Mouse (Mus musculus) G1E (cell line): ENCODE data around the gene Pgm3. TPM values are rescaled to one million over a fixed set of nuclear protein-coding genes. Genes with fewer than 3 reads are reported as not detected.

Experiments
- ATAC-seq: 2 replicates; pipeline ENCODE4 v1.8.0; 2016; ENCODE audit warnings: mild to moderate bottlenecking; ENCODE audit not compliant: insufficient number of reproducible peaks, poor library complexity, low FRiP score, severe bottlenecking; ENCODE audit errors: extremely low read depth
- DNase-seq: peaks from one replicate; pipeline ENCODE4 v3.0.0; 2012; ENCODE audit warnings: low spot score
- H3K27me3 ChIP-seq: 2 replicates; pipeline ENCODE4 v1.6.1; 2012; ENCODE audit warnings: mild to moderate bottlenecking, low read length, inconsistent platforms; ENCODE audit not compliant: insufficient read depth
- H3K36me3 ChIP-seq: replicated peaks from 2 replicates; pipeline ENCODE3; 2012; ENCODE audit warnings: mild to moderate bottlenecking, inconsistent platforms
- H3K4me1 ChIP-seq: 2 replicates; pipeline ENCODE4 v1.6.1; 2012; ENCODE audit warnings: low read depth, low read length, inconsistent platforms, mixed read lengths; ENCODE audit not compliant: insufficient read depth
- H3K4me3 ChIP-seq: 2 replicates; pipeline ENCODE4 v1.5.1; 2012; ENCODE audit warnings: low read depth, mild to moderate bottlenecking, inconsistent platforms, low read length, moderate library complexity, mixed read lengths
- H3K9me3 ChIP-seq: replicated peaks from 2 replicates; pipeline ENCODE4 v1.6.1; 2012; ENCODE audit warnings: inconsistent platforms
- CTCF ChIP-seq: IDR thresholded peaks from 2 replicates; pipeline ENCODE4 v1.5.1; 2012; ENCODE audit warnings: low read depth, low read length, inconsistent platforms, mixed read lengths
- GATA1 ChIP-seq: IDR thresholded peaks from 2 replicates; pipeline ENCODE4 v1.6.1; 2012; ENCODE audit warnings: borderline replicate concordance, low read length, inconsistent platforms, mixed read lengths
- GATA2 ChIP-seq: IDR thresholded peaks from 2 replicates; pipeline ENCODE4 v1.6.1; 2012; ENCODE audit warnings: low read depth, low read length, inconsistent platforms, borderline replicate concordance
- POLR2AphosphoS5 ChIP-seq: IDR thresholded peaks from 2 replicates; pipeline ENCODE4 v1.6.1; 2012; ENCODE audit warnings: low read depth, low read length, inconsistent platforms; ENCODE audit not compliant: insufficient replicate concordance
- TAL1 ChIP-seq: conservative IDR thresholded peaks from 2 replicates; pipeline ENCODE4 v1.6.1; 2012; ENCODE audit warnings: low read depth, low read length, inconsistent platforms, mixed read lengths
- polyA plus RNA-seq: library from polyadenylated mRNA; stranded (reverse); fragments of >175 nt; gene quantifications from 2 replicates; pipeline ENCODE4 v1.2.3, GENCODE M21; 2012
- total RNA-seq, 2 experiments: library from RNA; stranded (forward) in 1 of 2; stranded (reverse) in 1 of 2; fragments of 200-1000 nt in 1 of 2; fragments of >200 nt in 1 of 2; fragmentation: Nextera tagmentation in 1 of 2; gene quantifications; 2 replicates each; pipeline ENCODE4 v1.2.3; 2014 to 2017

Gene Pgm3
- total RNA-seq (2014; fragmentation: Nextera tagmentation) (12.5 and 13.2 TPM in 2 replicates), total RNA-seq (2017) (16.2 and 17.1 TPM in 2 replicates), polyA plus RNA-seq (1.7 and 2.7 TPM in 2 replicates)

GRCm38 (mm10) chr9:86571540-86572135 is at the start of gene Pgm3, which contains the start of gene Rwdd2a:
TSS of gene Pgm3 (minus strand) at chr9:86571842.
TSS of gene Rwdd2a (plus strand) at chr9:86571991.
- peak within 1 kb of the TSS; percentile 95 for H3K4me3 ChIP-seq
- peak; percentile 97 for DNase-seq
- H3K27me3 ChIP-seq = no peaks in the 10 kb centered on the region
- H3K4me1 ChIP-seq = peaks cover 17% of the 10 kb centered on the region
- peak; percentile 99 for ATAC-seq
- TF ChIP-seq POLR2AphosphoS5 = no peak
- TF ChIP-seq TAL1 = no peak
- no peak for TF ChIP-seq CTCF
- TF ChIP-seq GATA1 = no peak
- no peak for TF ChIP-seq GATA2
- peaks cover 37% of the 10 kb centered on the region for H3K36me3 ChIP-seq
- H3K9me3 ChIP-seq = no peaks in the 10 kb centered on the region

GRCm38 (mm10) chr9:86619341-86620139 is 47.9 kb upstream of the Pgm3 start:
- no peaks in the 10 kb centered on the region for H3K4me1 ChIP-seq
- ATAC-seq = no peak
- no peaks in the 10 kb centered on the region for H3K9me3 ChIP-seq
- no peak overlapping the region for H3K4me3 ChIP-seq
- no peak for TF ChIP-seq CTCF
- TF ChIP-seq GATA2 = no peak
- TF ChIP-seq POLR2AphosphoS5 = no peak
- TF ChIP-seq GATA1 = no peak
- TF ChIP-seq TAL1 = no peak
- peaks cover 2% of the 10 kb centered on the region for H3K36me3 ChIP-seq
- H3K27me3 ChIP-seq = no peaks in the 10 kb centered on the region
- no peak for DNase-seq

- H3K9me3 ChIP-seq = no peaks in the 10 kb centered on the region
- H3K36me3 ChIP-seq = peaks cover 2% of the 10 kb centered on the region
- no peak for DNase-seq
- no peaks in the 10 kb centered on the region for H3K27me3 ChIP-seq
- no peak overlapping the region for H3K4me3 ChIP-seq
- no peaks in the 10 kb centered on the region for H3K4me1 ChIP-seq
- TF ChIP-seq GATA1 (no peak), TAL1 (no peak), POLR2AphosphoS5 (no peak), CTCF (no peak), GATA2 (no peak)
- no peak for ATAC-seq
These were observed 46.3 kb upstream of the Pgm3 start for GRCm38 (mm10) chr9:86617837-86618492.

- Histone ChIP-seq H3K27me3 (no peaks in the 10 kb centered on the region), H3K36me3 (peaks cover 2% of the 10 kb centered on the region), H3K4me1 (no peaks in the 10 kb centered on the region), H3K4me3 (no peak overlapping the region), H3K9me3 (no peaks in the 10 kb centered on the region)
- no peak for TF ChIP-seq GATA1
- no peak for TF ChIP-seq CTCF
- no peak for TF ChIP-seq POLR2AphosphoS5
- TF ChIP-seq TAL1 = no peak
- no peak for TF ChIP-seq GATA2
- no peak for ATAC-seq
- DNase-seq = no peak
These were observed 44.1 kb upstream of the Pgm3 start for GRCm38 (mm10) chr9:86615765-86616164.

- TF ChIP-seq POLR2AphosphoS5 (no peak), TAL1 (no peak), GATA2 (no peak), GATA1 (no peak), CTCF (no peak)
- no peaks in the 10 kb centered on the region for H3K4me1 ChIP-seq
- H3K9me3 ChIP-seq = no peaks in the 10 kb centered on the region
- no peaks in the 10 kb centered on the region for H3K36me3 ChIP-seq
- H3K27me3 ChIP-seq = no peaks in the 10 kb centered on the region
- H3K4me3 ChIP-seq = no peak overlapping the region
- DNase-seq = no peak
- ATAC-seq = no peak
These were observed 40.4 kb upstream of the Pgm3 start for GRCm38 (mm10) chr9:86612091-86612490.

GRCm38 (mm10) chr9:86605776-86606175 is 34.1 kb upstream of the Pgm3 start:
- DNase-seq (no peak), ATAC-seq (no peak)
- Histone ChIP-seq H3K27me3 (no peaks in the 10 kb centered on the region), H3K9me3 (no peaks in the 10 kb centered on the region), H3K36me3 (no peaks in the 10 kb centered on the region), H3K4me3 (no peak overlapping the region), H3K4me1 (no peaks in the 10 kb centered on the region)
- TF ChIP-seq GATA1 = no peak
- no peak for TF ChIP-seq CTCF
- no peak for TF ChIP-seq TAL1
- TF ChIP-seq GATA2 = no peak
- no peak for TF ChIP-seq POLR2AphosphoS5
